Mouse (Mus musculus) heart, adult 2 months (tissue): ENCODE results near the gene G430095P16Rik. TPM values are rescaled to one million over a fixed set of nuclear protein-coding genes. Genes with fewer than 3 reads are reported as not detected.

ENCODE experiments used
- DNase-seq, 2 experiments: peaks; one replicate each; pipeline ENCODE4 v3.0.0; 2021
- H3K27ac ChIP-seq: fragments of 200-600 bp; 2 replicates; pipeline ENCODE4 v1.8.1; 2022
- H3K27me3 ChIP-seq: fragments of 200-500 bp; 2 replicates; pipeline ENCODE4 v1.6.1; 2012; ENCODE audit warnings: mild to moderate bottlenecking, low read length, inconsistent platforms, mixed read lengths; ENCODE audit not compliant: control insufficient read depth, insufficient read depth
- H3K36me3 ChIP-seq: fragments of 200-500 bp; 2 replicates; pipeline ENCODE4 v1.6.1; 2012; ENCODE audit warnings: low read length, inconsistent platforms; ENCODE audit not compliant: control insufficient read depth, insufficient read depth
- H3K4me1 ChIP-seq: fragments of 200-500 bp; 2 replicates; pipeline ENCODE4 v1.6.1; 2011; ENCODE audit warnings: low read length; ENCODE audit not compliant: control insufficient read depth, insufficient read depth
- H3K4me3 ChIP-seq: fragments of 200-600 bp; 2 replicates; pipeline ENCODE4 v1.8.1; 2022
- H3K79me2 ChIP-seq: fragments of 200-500 bp; replicated peaks from 2 replicates; pipeline ENCODE4 v1.6.1; 2012; ENCODE audit warnings: mild to moderate bottlenecking, inconsistent platforms, low read length, moderate library complexity, mixed read lengths; ENCODE audit not compliant: control insufficient read depth, insufficient read depth
- H3K9ac ChIP-seq: fragments of 200-500 bp; 2 replicates; pipeline ENCODE4 v1.6.1; 2012; ENCODE audit warnings: low read depth, mild to moderate bottlenecking, control low read depth, inconsistent platforms, low read length, mixed read lengths
- CTCF ChIP-seq: fragments of 200-600 bp; IDR thresholded peaks from 2 replicates; pipeline ENCODE4 v1.8.1; 2022; ENCODE audit warnings: antibody characterized with exemption, mild to moderate bottlenecking, moderate library complexity
- EP300 ChIP-seq: fragments of 200-500 bp; IDR thresholded peaks from 2 replicates; pipeline ENCODE4 v1.6.1; 2011; ENCODE audit warnings: low read depth, low read length, control low read depth; ENCODE audit not compliant: insufficient read depth
- POLR2A ChIP-seq: fragments of 200-500 bp; IDR thresholded peaks from 2 replicates; pipeline ENCODE4 v1.6.1; 2011; ENCODE audit warnings: mild to moderate bottlenecking, low read depth, low read length, control low read depth; ENCODE audit not compliant: insufficient read depth
- WGBS: fragments of 180-500 bp; shearing (Covaris S2); methylation state at CpG from one replicate; pipeline ENCODE4 v1.1.7; 2018; 5-methylcytosine and 5-hydroxymethylcytosine counted together
- intact Hi-C: fragments of 180-260 bp; cut with DNase I; formaldehyde crosslinking; loops from one replicate; pipeline ENCODE4 v1.15.1; 2025
- polyA plus RNA-seq: library from polyadenylated mRNA; depleted of rRNA; stranded (reverse); fragments of >200 nt; gene quantifications from 2 replicates; pipeline ENCODE4 v1.2.3, GENCODE M21; 2012
- total RNA-seq, 2 experiments: library from RNA; stranded (reverse); gene quantifications; 2 replicates each; pipeline ENCODE4 v1.2.3; 2021

The G430095P16Rik gene
- total and polyA plus RNA-seq, 3 experiments: 0.55 to 0.70 TPM; not detected in 1

DNA sequence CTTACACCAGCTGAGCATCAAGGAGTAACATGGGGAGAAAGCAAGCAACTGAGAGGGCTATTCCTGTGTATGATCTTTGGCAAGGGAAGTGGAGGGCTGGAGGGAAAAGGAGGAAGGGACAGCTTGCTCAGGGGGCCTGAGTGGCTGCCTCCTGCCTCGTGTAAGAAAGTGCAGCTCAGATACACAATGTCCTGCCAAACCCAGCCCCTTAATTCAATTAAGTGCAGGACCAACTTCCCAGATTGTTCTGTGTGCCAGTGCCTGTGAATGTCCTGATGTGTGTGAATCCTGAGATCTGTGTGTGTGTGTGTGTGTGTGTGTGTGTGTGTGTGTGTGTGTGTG lies 16.6 kb downstream of the G430095P16Rik start:
- H3K27ac ChIP-seq: peak overlapping the region; percentile 17; the same call in 1 of the 2 replicates
- DNase-seq: no peak
- no peaks in the 10 kb centered on the region; the same call in 1 of the 2 replicates for H3K36me3 ChIP-seq
- peaks cover 2% of the 10 kb centered on the region; the same call in 1 of the 2 replicates for H3K79me2 ChIP-seq
- WGBS: 13% methylated on average over 1 of the region's 1 CpGs
- TF ChIP-seq CTCF: no peak
- TF ChIP-seq POLR2A: no peak
- no peak for TF ChIP-seq EP300
- peaks cover 49% of the 10 kb centered on the region for H3K4me1 ChIP-seq
- no peaks in the 10 kb centered on the region for H3K27me3 ChIP-seq
- H3K9ac ChIP-seq: no peak overlapping the region; the same call in 1 of the 2 replicates
- H3K4me3 ChIP-seq: no peak overlapping the region
- intact Hi-C loops: no loop called here

DNA sequence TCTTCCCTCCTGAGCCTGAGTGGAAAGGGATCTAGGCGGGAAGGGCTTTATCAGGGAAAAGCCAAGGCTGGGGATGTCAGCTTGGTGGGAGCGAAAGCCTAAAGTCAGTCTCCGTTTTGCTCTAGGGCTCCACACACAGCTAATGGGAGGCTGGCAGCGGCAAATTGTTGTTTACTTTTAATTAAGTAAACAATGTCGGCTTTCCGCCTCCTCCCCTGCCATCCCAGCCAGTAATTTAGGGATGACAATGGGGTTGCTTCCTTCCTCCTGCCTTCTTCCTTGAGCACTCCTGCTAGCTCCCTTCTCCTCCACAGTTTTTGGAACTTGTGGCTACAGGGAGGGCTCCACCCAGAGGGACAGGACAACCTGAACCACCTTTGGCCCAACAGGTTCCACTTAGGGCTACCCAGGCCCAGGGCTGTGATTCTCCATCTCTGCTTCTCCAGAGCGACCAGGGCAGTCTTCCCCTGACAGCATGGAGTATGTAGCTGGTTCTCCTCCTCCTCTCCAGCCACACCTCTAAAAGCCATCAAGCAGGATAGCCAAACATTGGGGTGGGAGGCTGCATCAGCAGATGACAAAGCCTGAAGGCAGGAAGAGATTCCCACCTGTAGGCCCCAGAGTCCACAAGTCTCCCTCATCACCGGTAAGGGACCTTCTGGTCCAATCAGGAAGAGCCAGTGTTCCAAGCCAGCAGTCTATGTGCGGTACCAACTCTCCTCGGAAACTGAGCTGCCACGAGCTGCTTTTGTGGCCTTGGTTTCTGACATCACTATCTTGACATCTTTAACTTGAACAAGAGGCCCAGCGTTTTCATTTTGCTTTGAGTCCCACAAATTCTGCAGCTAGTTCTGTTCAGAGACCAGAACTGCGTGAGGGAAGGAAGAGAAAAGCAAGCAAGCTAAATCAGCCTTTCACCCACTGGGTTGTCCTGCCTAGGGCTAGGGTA lies 18.4 kb downstream of the G430095P16Rik start:
- no peak for TF ChIP-seq POLR2A
- no peak for TF ChIP-seq EP300
- H3K4me3 ChIP-seq: no peak overlapping the region
- DNase-seq: no peak
- intact Hi-C loops: no loop called here
- no peak overlapping the region for H3K9ac ChIP-seq
- WGBS: 59% methylated on average over 13 of the region's 13 CpGs
- no peaks in the 10 kb centered on the region for H3K27me3 ChIP-seq
- H3K4me1 ChIP-seq: peaks cover 49% of the 10 kb centered on the region
- no peaks in the 10 kb centered on the region; the same call in 1 of the 2 replicates for H3K36me3 ChIP-seq
- H3K27ac ChIP-seq: peak overlapping the region; percentile 78
- peaks cover 2% of the 10 kb centered on the region; the same call in 1 of the 2 replicates for H3K79me2 ChIP-seq

GRCm38 (mm10) chr8:84742171-84743053 lies 19.6 kb downstream of the G430095P16Rik start:
- intact Hi-C loops: no loop called here
- TF ChIP-seq CTCF: no peak
- no peak for TF ChIP-seq EP300
- Histone ChIP-seq H3K4me3 (no peak overlapping the region), H3K36me3 (no peaks in the 10 kb centered on the region; the same call in 1 of the 2 replicates), H3K27ac (peak overlapping the region; percentile 78), H3K27me3 (no peaks in the 10 kb centered on the region), H3K4me1 (peaks cover 47% of the 10 kb centered on the region), H3K79me2 (peaks cover 2% of the 10 kb centered on the region; the same call in 1 of the 2 replicates), H3K9ac (peak overlapping the region; percentile 39)
- peak; percentile 74 to 80 for DNase-seq
- 53% methylated on average over 32 of the region's 32 CpGs for WGBS

DNA sequence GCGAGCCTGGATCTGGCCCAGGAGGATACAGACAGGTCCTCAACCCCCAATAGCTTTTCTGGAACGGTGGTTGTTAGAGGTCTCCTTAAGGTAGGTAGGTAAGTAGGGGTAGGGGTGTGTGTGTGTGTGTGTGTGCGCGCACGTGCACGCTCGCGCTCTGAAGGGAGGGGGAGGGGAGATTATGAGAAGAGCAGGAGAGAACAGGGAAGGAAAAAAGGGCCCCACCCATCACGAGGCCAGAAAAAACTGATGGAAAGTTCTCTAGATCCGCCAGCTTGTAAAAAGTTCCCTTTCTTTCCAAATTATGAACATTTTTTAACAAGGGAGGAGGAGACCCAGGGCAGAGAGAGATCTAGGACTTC lies 20.2 kb downstream of the G430095P16Rik start:
- 0 out of 2 replicates have a peak, but pooled peaks have one; percentile 26 for TF ChIP-seq EP300
- no peak for TF ChIP-seq CTCF
- Histone ChIP-seq H3K27me3 (no peaks in the 10 kb centered on the region), H3K4me3 (no peak overlapping the region), H3K9ac (peak overlapping the region; percentile 39), H3K27ac (peak overlapping the region; percentile 78), H3K79me2 (peaks cover 2% of the 10 kb centered on the region; the same call in 1 of the 2 replicates), H3K4me1 (peaks cover 45% of the 10 kb centered on the region), H3K36me3 (no peaks in the 10 kb centered on the region; the same call in 1 of the 2 replicates)
- DNase-seq: no peak
- 42% methylated on average over 10 of the region's 10 CpGs for WGBS
- intact Hi-C loops: no loop called here

DNA sequence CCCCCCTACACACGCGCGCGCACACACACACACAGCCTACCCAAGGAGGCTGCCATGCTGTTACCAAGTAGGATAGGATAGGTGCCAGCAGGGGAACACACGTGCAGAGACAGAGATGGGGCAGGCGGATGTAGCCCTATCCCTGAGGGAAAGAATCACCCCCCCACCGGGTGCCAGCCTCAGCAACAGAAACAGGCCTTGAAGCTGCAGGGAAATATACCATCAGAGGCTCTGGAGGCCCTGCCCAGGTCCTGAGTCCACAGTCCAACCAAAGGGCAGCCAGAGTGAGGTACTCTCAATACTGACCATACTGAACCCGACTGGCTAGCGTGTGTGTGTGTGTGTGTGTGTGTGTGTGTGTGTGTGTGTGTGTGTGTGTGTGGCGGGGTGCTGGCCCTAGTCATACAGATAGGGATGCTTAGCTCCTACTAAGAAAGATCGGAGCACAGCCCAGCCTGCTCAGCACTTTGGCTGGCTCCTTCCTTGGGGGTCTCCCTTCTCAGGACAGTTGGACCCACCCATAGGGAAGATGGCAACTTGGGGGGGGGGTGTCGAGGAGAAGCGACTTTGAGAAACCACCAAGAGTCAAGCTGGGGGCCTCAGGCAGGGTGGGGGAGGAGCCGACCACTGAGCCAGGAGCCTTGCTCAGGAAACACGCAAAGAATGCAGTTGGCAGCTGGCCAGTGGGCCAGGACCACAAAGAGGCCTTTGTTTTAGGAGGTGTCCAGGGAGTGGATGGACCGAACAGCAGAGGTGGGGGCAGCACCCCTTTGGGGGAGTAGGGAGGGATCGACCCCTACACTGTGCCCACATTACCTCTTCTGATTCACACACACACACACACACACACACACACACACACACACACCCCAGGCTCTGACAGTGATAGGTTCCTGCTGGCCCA lies 21.0 kb downstream of the G430095P16Rik start:
- H3K27me3 ChIP-seq: no peaks in the 10 kb centered on the region
- H3K27ac ChIP-seq: peak overlapping the region; percentile 78
- peaks cover 2% of the 10 kb centered on the region; the same call in 1 of the 2 replicates for H3K79me2 ChIP-seq
- DNase-seq: peak; percentile 83 to 84
- intact Hi-C loops: no loop called here
- 23% methylated on average over 17 of the region's 17 CpGs for WGBS
- no peaks in the 10 kb centered on the region; the same call in 1 of the 2 replicates for H3K36me3 ChIP-seq
- H3K4me1 ChIP-seq: peaks cover 40% of the 10 kb centered on the region
- TF ChIP-seq POLR2A: no peak
- 0 out of 2 replicates have a peak, but pooled peaks have one; percentile 29 for TF ChIP-seq EP300
- TF ChIP-seq CTCF: no peak
- H3K4me3 ChIP-seq: no peak overlapping the region
- H3K9ac ChIP-seq: peak overlapping the region; percentile 14; the same call in 1 of the 2 replicates
